Mouse (Mus musculus): Measurements from ENCODE around the gene Atrip. TPM values are rescaled to one million over a fixed set of nuclear protein-coding genes. Genes with fewer than 3 reads are reported as not detected.

Gene Atrip
- polyA plus RNA-seq, 1 experiment from 2014 or later = 30.8 TPM

GRCm38 (mm10) chr9:109050674-109050997 lies 23.3 kb downstream of the Atrip start:
- no peak overlapping the region for H3K9ac ChIP-seq
- no peaks in the 10 kb centered on the region for H3K9me3 ChIP-seq (replicated peaks)
- H3K27me3 ChIP-seq = no peaks in the 10 kb centered on the region
- no peak overlapping the region for H3K4me2 ChIP-seq (replicated peaks)
- H3K4me1 ChIP-seq = peaks cover 26% of the 10 kb centered on the region
- ATAC-seq (ENCODE audit: insufficient number of reproducible peaks, low FRiP score, low TSS enrichment, low read depth) = no peak
- H3K27ac ChIP-seq (replicated peaks) = no peak overlapping the region
- peaks cover 13% of the 10 kb centered on the region for H3K36me3 ChIP-seq
- H3K4me3 ChIP-seq (replicated peaks) = no peak overlapping the region
- WGBS = 62% methylated on average over 3 of the region's 3 CpGs

GRCm38 (mm10) chr9:109049996-109050673 lies 23.8 kb downstream of the Atrip start:
- Histone ChIP-seq H3K9ac (no peak overlapping the region), H3K4me1 (peaks cover 22% of the 10 kb centered on the region), H3K27me3 (no peaks in the 10 kb centered on the region), H3K9me3 (replicated peaks) (no peaks in the 10 kb centered on the region), H3K4me2 (replicated peaks) (no peak overlapping the region), H3K4me3 (replicated peaks) (no peak overlapping the region), H3K36me3 (peaks cover 13% of the 10 kb centered on the region), H3K27ac (replicated peaks) (no peak overlapping the region)
- WGBS = 81% methylated on average over 9 of the region's 9 CpGs
- no peak for ATAC-seq (ENCODE audit: insufficient number of reproducible peaks, low FRiP score, low TSS enrichment, low read depth)

DNA sequence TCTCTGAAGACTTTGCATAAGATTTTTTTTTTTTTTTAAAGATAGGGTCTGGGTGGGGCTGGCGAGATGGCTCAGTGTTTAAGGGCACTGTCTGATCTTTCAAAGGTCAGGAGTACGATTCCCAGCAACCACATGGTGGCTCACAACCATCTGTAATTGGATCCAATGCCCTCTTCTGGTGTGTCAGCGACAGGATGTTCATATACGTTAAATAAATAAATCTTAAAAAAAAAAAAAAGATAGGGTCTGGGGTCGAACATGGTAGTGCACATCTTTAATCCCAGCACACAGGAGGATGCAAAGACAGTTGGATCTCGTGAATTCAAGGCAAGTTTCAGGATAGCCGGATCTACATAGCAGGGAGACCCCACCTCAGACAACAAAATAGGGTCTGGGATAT lies 24.6 kb downstream of the Atrip start:
- peaks cover 13% of the 10 kb centered on the region for H3K36me3 ChIP-seq
- no peak overlapping the region for H3K9ac ChIP-seq
- ATAC-seq (ENCODE audit: insufficient number of reproducible peaks, low FRiP score, low TSS enrichment, low read depth) = no peak
- peaks cover 14% of the 10 kb centered on the region for H3K4me1 ChIP-seq
- WGBS = 79% methylated on average over 7 of the region's 7 CpGs
- no peaks in the 10 kb centered on the region for H3K27me3 ChIP-seq
- H3K4me2 ChIP-seq (replicated peaks) = no peak overlapping the region
- H3K9me3 ChIP-seq (replicated peaks) = no peaks in the 10 kb centered on the region
- H3K27ac ChIP-seq (replicated peaks) = no peak overlapping the region
- no peak overlapping the region for H3K4me3 ChIP-seq (replicated peaks)

DNA sequence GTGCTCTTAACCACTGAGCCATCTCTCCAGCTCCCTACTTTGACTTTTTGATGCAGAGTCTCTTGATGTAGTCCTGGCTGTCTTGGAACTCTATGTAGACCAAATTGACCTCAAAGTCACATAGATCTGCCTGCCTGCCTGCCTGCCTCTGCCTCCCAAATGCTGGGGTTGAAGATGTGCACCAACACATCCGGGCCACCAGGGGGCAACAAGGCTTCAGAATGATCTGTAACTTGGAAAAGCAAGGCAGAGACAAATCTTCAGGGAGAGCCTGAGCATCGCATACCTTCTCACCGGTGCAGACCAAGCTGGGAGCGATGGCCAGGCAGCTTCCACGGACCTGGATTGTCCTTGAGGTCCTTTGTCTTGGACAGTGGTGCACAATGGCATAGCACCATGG lies 27.6 kb downstream of the Atrip start:
- Histone ChIP-seq H3K4me2 (replicated peaks) (no peak overlapping the region), H3K4me3 (replicated peaks) (no peak overlapping the region), H3K9ac (no peak overlapping the region), H3K9me3 (replicated peaks) (no peaks in the 10 kb centered on the region), H3K27me3 (no peaks in the 10 kb centered on the region), H3K27ac (replicated peaks) (no peak overlapping the region), H3K4me1 (0 out of 2 replicates have a peak, but pooled peaks cover under 1% of the 10 kb centered on the region), H3K36me3 (peaks cover 2% of the 10 kb centered on the region)
- 36% methylated on average over 5 of the region's 5 CpGs for WGBS
- ATAC-seq (ENCODE audit: insufficient number of reproducible peaks, low FRiP score, low TSS enrichment, low read depth) = no peak

DNA sequence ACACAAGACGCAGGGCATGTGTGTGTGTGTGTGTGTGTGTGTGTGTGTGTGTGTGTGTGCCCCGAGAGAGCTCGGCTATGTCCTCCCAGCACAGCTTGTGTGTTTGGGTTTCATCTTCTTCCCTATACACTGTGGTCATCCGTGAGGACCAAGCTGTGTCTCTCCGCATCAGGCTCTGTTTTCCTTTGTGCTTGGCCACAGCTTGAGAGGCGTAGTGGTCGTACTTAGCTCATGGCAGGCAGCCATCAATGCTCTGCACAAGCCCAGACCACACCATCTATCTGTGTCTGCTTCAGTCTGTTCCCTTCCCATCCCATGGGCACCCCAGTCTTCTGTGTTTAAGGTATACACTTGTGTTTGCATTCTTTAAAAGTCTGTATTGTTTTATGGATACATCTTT lies 32.6 kb downstream of the Atrip start:
- 72% methylated on average over 7 of the region's 7 CpGs for WGBS
- Histone ChIP-seq H3K4me2 (replicated peaks) (no peak overlapping the region), H3K4me3 (replicated peaks) (no peak overlapping the region), H3K9me3 (replicated peaks) (no peaks in the 10 kb centered on the region), H3K4me1 (peaks cover 34% of the 10 kb centered on the region), H3K27me3 (no peaks in the 10 kb centered on the region), H3K27ac (replicated peaks) (no peak overlapping the region), H3K36me3 (no peaks in the 10 kb centered on the region), H3K9ac (no peak overlapping the region)
- 0 out of 2 replicates have a peak, but pooled peaks have one; percentile 20 for ATAC-seq (ENCODE audit: insufficient number of reproducible peaks, low FRiP score, low TSS enrichment, low read depth)

GRCm38 (mm10) chr9:109040906-109041305 lies 33.0 kb downstream of the Atrip start:
- peaks cover 34% of the 10 kb centered on the region for H3K4me1 ChIP-seq
- H3K36me3 ChIP-seq = no peaks in the 10 kb centered on the region
- H3K27ac ChIP-seq (replicated peaks) = no peak overlapping the region
- H3K9ac ChIP-seq = no peak overlapping the region
- 0 out of 2 replicates have a peak overlapping the region, but pooled peaks have one; percentile 8 for H3K4me2 ChIP-seq (replicated peaks)
- peak; percentile 40; the same call in 1 of the 2 replicates for ATAC-seq (ENCODE audit: insufficient number of reproducible peaks, low FRiP score, low TSS enrichment, low read depth)
- no peaks in the 10 kb centered on the region for H3K27me3 ChIP-seq
- 58% methylated on average over 6 of the region's 6 CpGs for WGBS
- H3K4me3 ChIP-seq (replicated peaks) = no peak overlapping the region
- no peaks in the 10 kb centered on the region for H3K9me3 ChIP-seq (replicated peaks)

DNA sequence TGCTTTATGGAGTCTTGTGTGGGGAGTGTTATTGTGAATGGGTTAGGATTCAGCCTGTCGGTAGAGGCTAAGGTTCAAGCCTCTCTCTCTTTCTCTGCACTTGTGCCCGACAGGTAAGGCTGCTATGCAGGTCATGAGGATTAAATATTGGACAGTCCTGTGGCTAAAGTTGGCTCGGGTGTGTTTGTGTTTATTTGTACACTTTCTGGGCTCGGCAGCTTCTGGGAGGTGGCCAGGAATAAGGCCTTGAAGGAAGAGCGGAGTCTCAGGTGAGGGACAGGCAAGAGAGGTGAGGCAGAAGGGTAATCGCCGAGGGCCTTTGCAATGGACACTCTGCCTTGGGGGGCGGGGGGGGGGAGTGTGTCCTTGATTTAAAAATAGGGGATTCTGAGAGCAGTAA lies 33.7 kb downstream of the Atrip start:
- no peak overlapping the region for H3K27ac ChIP-seq (replicated peaks)
- H3K9ac ChIP-seq = no peak overlapping the region
- H3K4me1 ChIP-seq = peaks cover 34% of the 10 kb centered on the region
- H3K4me3 ChIP-seq (replicated peaks) = 0 out of 2 replicates have a peak overlapping the region, but pooled peaks have one; percentile 4
- 0 out of 2 replicates have a peak overlapping the region, but pooled peaks have one; percentile 8 for H3K4me2 ChIP-seq (replicated peaks)
- no peaks in the 10 kb centered on the region for H3K9me3 ChIP-seq (replicated peaks)
- ATAC-seq (ENCODE audit: insufficient number of reproducible peaks, low FRiP score, low TSS enrichment, low read depth) = no peak
- no peaks in the 10 kb centered on the region for H3K27me3 ChIP-seq
- 76% methylated on average over 8 of the region's 8 CpGs for WGBS
- no peaks in the 10 kb centered on the region for H3K36me3 ChIP-seq

DNA sequence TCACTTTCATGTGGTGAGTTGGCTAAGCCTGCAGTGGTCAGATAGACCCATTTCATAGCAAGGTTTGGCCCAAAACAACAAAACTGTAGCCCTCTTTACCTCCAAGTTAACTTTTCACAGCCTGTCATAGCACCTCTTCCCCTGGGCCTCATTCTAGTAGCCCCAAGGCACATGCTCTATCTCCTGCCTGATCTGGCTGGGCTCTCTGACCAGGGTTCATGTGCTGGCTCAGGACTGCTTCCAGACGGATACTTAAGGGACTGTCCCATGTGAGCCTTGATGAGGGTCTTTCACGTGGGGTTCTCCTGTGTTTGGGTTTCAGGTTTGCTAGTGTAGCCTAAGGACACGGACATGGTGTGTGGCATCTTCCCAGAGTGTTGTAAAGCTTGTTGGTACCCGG lies 34.2 kb downstream of the Atrip start:
- H3K4me1 ChIP-seq = peaks cover 34% of the 10 kb centered on the region
- H3K4me3 ChIP-seq (replicated peaks) = peak overlapping the region; percentile 79; the same call in 1 of the 2 replicates
- no peaks in the 10 kb centered on the region for H3K9me3 ChIP-seq (replicated peaks)
- no peak overlapping the region for H3K27ac ChIP-seq (replicated peaks)
- WGBS = 67% methylated on average over 4 of the region's 4 CpGs
- peak overlapping the region; percentile 80 for H3K4me2 ChIP-seq (replicated peaks)
- no peaks in the 10 kb centered on the region for H3K36me3 ChIP-seq
- H3K27me3 ChIP-seq = no peaks in the 10 kb centered on the region
- no peak for ATAC-seq (ENCODE audit: insufficient number of reproducible peaks, low FRiP score, low TSS enrichment, low read depth)
- H3K9ac ChIP-seq = no peak overlapping the region

DNA sequence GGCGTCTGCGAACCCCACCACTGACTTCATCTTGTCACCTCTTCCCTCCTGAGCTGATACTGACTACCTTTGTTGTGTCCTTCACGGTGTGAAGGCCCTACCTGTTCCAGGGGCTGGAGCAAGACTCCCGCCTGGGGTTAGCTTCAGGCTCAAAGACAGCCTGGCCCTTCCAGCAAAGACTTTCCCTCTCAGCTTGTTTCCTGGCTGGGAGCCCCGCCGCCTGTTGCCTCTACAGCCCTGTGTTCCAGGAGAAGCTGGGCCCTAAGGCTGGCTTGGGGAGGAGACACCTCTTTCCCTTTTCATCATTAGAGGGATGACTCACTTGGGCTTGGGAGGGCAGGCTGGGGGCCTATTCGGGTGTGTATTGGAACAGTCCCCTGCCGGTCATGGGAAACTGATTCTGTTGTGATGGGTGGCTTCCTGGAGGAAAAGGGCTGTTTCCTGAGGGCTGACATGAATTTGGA lies 35.0 kb downstream of the Atrip start:
- Histone ChIP-seq H3K27ac (replicated peaks) (peak overlapping the region; percentile 85), H3K27me3 (no peaks in the 10 kb centered on the region), H3K4me1 (peaks cover 34% of the 10 kb centered on the region), H3K36me3 (no peaks in the 10 kb centered on the region), H3K9me3 (replicated peaks) (no peaks in the 10 kb centered on the region), H3K4me3 (replicated peaks) (peak overlapping the region; percentile 79), H3K4me2 (replicated peaks) (peak overlapping the region; percentile 80), H3K9ac (peak overlapping the region; percentile 81)
- 8% methylated on average over 8 of the region's 8 CpGs for WGBS
- peak; percentile 31 for ATAC-seq (ENCODE audit: insufficient number of reproducible peaks, low FRiP score, low TSS enrichment, low read depth)

- ATAC-seq (ENCODE audit: insufficient number of reproducible peaks, low FRiP score, low TSS enrichment, low read depth) = peak; percentile 83
- Histone ChIP-seq H3K9ac (peak within 1 kb of the TSS; percentile 81), H3K9me3 (replicated peaks) (no peaks in the 10 kb centered on the region), H3K27me3 (no peaks in the 10 kb centered on the region), H3K36me3 (no peaks in the 10 kb centered on the region), H3K27ac (replicated peaks) (peak within 1 kb of the TSS; percentile 85), H3K4me3 (replicated peaks) (peak within 1 kb of the TSS; percentile 79), H3K4me2 (replicated peaks) (peak within 1 kb of the TSS; percentile 80), H3K4me1 (peaks cover 34% of the 10 kb centered on the region)
- WGBS = under 1% methylated on average over 39 of the region's 40 CpGs
Observed at GRCm38 (mm10) chr9:109038086-109038895, 35.6 kb downstream of the Atrip start, which contains the start of gene Shisa5. Gene Shisa5, plus strand, starts transcription at chr9:109038565.

DNA sequence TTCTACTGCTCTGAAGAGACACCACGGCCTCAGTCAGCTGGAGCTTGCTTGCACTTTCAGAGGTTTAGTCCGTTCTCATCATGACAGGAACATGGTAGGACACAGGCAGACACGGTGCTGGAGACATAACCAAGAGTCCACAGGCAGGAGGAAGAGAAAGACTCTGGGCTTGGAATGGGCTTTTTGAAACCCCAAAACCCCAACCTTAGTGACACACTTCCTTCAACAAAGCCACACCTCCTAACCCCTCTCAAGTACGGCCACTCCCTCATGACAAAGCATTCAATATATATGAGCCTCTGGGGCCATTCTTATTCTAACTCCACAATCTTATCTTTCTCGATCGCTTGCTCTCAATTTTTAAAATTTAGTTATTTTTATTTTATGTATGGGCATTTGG lies 41.5 kb downstream of the Atrip start:
- no peak overlapping the region for H3K9ac ChIP-seq
- WGBS = 79% methylated on average over 6 of the region's 6 CpGs
- H3K36me3 ChIP-seq = peaks cover 14% of the 10 kb centered on the region; the same call in 1 of the 2 replicates
- no peak overlapping the region for H3K4me3 ChIP-seq (replicated peaks)
- H3K4me2 ChIP-seq (replicated peaks) = no peak overlapping the region
- ATAC-seq (ENCODE audit: insufficient number of reproducible peaks, low FRiP score, low TSS enrichment, low read depth) = no peak
- no peaks in the 10 kb centered on the region for H3K27me3 ChIP-seq
- no peaks in the 10 kb centered on the region for H3K9me3 ChIP-seq (replicated peaks)
- no peak overlapping the region for H3K27ac ChIP-seq (replicated peaks)
- no peaks in the 10 kb centered on the region for H3K4me1 ChIP-seq

Measured in embryonic facial prominence, embryonic 15.5 days (tissue).